Mouse (Mus musculus): Measurements from ENCODE around the gene 4933427D14Rik.
A peak's percentile ranks its signal among the peaks of the same experiment; 100 is the strongest.

Gene 4933427D14Rik

GRCm38 (mm10) chr11:72207204-72207833 is at the start of gene 4933427D14Rik, which contains the start of gene Txndc17:
TSS of gene 4933427D14Rik (minus strand) at chr11:72207459.
TSS of gene Txndc17 (plus strand) at chr11:72207547.
- DNase-seq = peak; percentile 93

GRCm38 (mm10) chr11:72256441-72256840 is 49.2 kb upstream of the 4933427D14Rik start:
- DNase-seq = no peak

GRCm38 (mm10) chr11:72255629-72256028 is 48.4 kb upstream of the 4933427D14Rik start:
- no peak for DNase-seq

- no peak for DNase-seq
Observed at GRCm38 (mm10) chr11:72245196-72245753, 38.0 kb upstream of the 4933427D14Rik start.

- DNase-seq = no peak
Observed at GRCm38 (mm10) chr11:72240062-72240860, 33.0 kb upstream of the 4933427D14Rik start.

- DNase-seq = no peak
Observed at GRCm38 (mm10) chr11:72234013-72234412, 26.8 kb upstream of the 4933427D14Rik start.

GRCm38 (mm10) chr11:72232991-72233390 is 25.7 kb upstream of the 4933427D14Rik start:
- DNase-seq = no peak

- no peak for DNase-seq
Observed at GRCm38 (mm10) chr11:72232068-72232467, 24.8 kb upstream of the 4933427D14Rik start.

- no peak for DNase-seq
Observed at GRCm38 (mm10) chr11:72228513-72228912, 21.3 kb upstream of the 4933427D14Rik start.

- DNase-seq = no peak
Observed at GRCm38 (mm10) chr11:72226901-72227300, 19.6 kb upstream of the 4933427D14Rik start.

GRCm38 (mm10) chr11:72226020-72226791 is 18.9 kb upstream of the 4933427D14Rik start:
- no peak for DNase-seq

- peak; percentile 72 for DNase-seq
Observed at GRCm38 (mm10) chr11:72224865-72225264, 17.6 kb upstream of the 4933427D14Rik start.

- no peak for DNase-seq
Observed at GRCm38 (mm10) chr11:72223414-72223813, 16.2 kb upstream of the 4933427D14Rik start.

GRCm38 (mm10) chr11:72221278-72221677 is 14.0 kb upstream of the 4933427D14Rik start:
- DNase-seq = peak; percentile 84

GRCm38 (mm10) chr11:72217116-72217515 is 9.9 kb upstream of the 4933427D14Rik start:
- DNase-seq = no peak

GRCm38 (mm10) chr11:72215410-72215797 is 8.1 kb upstream of the 4933427D14Rik start, which contains the start of gene Med31:
TSS of gene Med31 (minus strand) at chr11:72215592.
- peak; percentile 81 for DNase-seq

- DNase-seq = peak; percentile 91
Observed at GRCm38 (mm10) chr11:72214591-72215409, 7.5 kb upstream of the 4933427D14Rik start.

- DNase-seq = no peak
Observed at GRCm38 (mm10) chr11:72207834-72208377, 647 bp upstream of the 4933427D14Rik start.

- peak; percentile 51 for DNase-seq
Observed at GRCm38 (mm10) chr11:72206341-72207203, 687 bp downstream of the 4933427D14Rik start, which contains the start of gene Gm43951. TSS of gene Gm43951 (minus strand) at chr11:72206840.

- DNase-seq = no peak
Observed at GRCm38 (mm10) chr11:72205256-72205655, 2.0 kb downstream of the 4933427D14Rik start.

- DNase-seq = no peak
Observed at GRCm38 (mm10) chr11:72203440-72203839, 3.8 kb downstream of the 4933427D14Rik start.
